Mouse (Mus musculus) monocyte, adult 2 months (primary cell): Measurements from ENCODE around the gene Tcirg1.

Experiments
- DNase-seq, 2 experiments: peaks; one replicate each; pipeline ENCODE4 v3.0.0; 2022; ENCODE audit warnings: low spot score in 2 of 2, low read depth in 1 of 2

Gene Tcirg1

DNA sequence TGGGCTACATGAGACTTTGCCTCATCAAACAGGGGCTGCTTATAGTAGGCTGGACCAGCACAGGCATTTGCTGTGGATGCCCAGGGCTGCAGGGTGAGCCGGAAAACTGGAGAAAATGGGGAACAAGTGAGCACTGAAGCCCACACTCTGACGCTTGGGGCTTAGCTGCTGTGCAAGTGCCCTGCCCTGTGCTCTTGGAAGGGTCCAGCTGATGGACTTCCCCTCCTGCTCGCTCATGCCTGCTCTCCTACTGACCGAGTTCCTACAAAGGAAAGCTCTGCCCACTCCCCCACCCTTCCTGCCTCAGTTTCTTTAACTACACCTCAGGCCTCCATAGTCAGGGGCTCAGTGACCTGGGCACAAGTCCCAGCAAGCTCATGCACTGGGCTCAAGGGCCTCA is 21.1 kb upstream of the Tcirg1 start:
- no peak for DNase-seq

DNA sequence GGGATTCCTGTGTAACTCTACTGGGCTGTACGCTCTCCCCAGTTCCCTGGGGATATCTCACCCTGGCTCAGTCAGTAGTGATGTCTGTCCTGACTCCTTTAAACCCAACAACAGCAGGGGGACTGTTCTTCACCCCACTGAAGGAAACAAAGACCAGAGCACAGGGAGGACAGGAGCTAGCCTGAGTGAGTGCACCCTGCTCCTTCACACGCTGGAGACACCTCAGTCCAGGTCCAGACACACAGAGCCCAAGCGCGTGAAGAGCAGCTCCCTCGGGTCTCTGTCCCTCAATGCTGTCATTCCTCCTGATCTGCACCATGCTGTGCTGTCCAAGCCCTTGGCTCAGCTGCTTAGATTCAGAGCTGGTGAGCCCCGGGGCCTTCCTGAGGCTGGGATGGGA is 19.8 kb upstream of the Tcirg1 start:
- no peak for DNase-seq

DNA sequence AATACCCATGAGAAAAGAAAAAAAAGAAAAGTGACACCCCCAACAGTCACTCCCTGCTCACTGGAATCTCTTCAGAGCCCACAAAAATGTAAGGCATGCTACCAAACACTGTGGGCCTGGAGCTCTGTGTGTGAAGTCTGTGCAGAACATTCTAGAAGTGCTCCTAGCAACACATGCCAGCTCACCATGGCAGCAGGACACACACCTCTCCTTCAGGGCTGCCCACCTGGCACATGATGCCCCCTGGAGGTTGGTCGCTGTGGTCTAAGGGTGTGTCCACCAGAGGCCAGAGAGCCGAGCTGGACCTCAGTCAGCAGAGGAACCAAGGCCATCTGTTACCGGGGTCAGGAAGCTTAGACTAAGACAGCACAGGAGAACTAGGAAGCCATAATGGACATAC is 19.3 kb upstream of the Tcirg1 start:
- no peak for DNase-seq

DNA sequence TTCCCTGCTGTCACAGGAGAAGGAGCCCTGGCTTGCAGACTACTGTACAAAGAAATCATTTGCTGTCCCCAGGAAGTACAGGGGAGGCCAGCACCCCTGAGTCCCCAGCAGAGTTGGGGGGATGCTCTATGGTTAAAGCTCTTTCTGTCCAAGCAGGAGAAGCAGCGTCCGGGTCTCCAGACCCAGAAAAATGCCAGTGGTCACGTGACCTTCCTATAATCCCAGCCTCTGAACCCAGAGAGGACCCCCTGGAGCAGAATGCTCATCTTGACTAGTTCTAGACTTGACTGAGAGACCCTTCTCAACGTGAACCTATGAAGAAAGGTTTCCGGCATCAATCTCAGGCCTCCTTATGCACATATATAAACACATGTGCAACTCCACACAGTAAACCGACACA is 18.9 kb upstream of the Tcirg1 start:
- DNase-seq = no peak

DNA sequence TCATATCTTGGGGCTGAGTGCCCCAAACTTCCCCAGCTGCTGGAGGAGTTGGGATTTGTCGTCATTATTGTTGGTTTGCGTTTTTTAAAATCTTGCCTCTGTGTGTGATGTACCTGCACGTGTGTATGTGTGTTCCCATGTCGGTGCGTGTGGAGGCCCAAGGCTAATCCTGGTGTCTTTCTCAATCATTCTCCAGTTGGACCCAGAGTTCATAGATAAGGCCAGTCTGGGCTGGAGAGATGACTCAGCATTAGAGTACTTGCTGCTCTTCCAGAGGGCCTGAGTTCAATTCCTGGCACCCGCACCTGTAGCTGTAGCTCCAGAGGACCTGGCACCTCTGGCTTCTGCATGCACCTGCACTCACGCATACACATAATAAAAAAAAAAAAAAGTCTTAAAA is 17.9 kb upstream of the Tcirg1 start:
- no peak for DNase-seq

DNA sequence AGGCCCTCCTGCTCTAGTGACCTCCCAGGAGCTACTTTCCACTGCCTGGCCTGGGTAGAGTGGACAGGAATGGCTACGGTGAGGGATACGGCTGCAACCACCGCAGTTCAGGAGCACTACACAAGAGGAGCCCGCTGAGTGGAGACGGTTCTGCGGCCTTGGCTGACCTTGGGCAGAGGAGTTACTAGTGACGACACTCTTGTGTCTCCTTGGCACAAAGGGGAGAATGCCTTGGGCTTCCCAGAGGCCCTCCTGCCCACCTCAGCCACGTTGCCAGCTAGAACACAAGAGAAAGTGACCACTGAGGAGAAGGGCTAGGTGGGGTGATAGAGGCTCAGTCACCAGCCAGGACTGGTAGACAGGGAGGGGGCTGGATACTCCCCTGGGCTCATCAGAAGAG is 17.3 kb upstream of the Tcirg1 start:
- no peak for DNase-seq

DNA sequence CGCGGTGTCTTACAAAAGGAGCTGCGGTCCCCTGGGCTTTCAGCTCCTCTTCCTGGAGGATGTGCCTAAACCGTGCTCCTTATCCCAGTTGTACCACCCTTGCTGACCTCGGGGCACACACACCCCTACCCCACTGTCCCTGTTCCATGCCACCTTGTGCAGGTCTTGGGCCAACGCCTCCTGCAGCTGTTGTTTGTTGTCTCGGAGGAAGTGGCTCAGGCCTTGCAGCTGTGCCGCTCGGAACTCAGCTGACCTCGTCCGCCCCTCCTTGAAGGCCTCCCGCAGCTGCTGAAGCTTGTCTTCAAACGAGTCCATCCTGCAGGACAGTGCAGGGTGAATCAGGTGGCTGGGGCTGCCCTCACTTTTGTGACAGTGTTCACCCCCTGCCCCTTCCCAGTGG is 16.7 kb upstream of the Tcirg1 start:
- no peak for DNase-seq

DNA sequence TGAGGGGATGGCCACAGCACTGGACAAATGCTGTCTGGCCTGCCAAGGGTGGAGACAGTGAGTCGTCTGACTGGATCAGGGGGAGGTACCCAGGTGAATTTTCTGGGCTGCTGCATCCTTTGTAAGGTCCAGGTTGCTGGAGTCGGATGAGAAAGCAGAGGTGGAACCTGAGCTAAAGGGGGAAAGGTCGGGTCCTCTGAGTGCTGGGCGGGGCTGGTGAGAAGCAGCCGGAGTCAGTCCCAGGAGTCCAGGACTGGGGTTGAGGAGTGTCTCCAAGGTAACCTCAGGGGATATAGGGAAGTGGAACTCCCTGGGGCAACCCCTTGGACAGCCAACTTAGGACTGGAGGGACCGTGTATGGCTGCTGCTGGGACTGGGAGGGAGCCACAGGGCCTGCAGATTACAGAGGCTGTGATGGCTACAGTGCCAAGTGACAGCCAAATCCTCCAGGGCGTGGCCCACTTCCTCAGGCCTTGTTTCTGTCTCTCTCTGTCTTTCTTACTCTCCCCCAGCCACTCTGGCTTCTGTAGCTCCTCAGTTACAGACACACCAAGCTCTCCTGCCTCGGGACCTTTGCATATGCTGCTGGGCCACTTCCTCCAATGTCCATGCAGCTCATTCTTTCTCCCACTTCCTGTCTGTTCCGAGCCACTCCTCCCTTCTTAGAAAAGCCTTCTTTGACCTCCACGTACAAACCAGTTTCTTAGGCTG is 15.9 kb upstream of the Tcirg1 start:
- no peak for DNase-seq

DNA sequence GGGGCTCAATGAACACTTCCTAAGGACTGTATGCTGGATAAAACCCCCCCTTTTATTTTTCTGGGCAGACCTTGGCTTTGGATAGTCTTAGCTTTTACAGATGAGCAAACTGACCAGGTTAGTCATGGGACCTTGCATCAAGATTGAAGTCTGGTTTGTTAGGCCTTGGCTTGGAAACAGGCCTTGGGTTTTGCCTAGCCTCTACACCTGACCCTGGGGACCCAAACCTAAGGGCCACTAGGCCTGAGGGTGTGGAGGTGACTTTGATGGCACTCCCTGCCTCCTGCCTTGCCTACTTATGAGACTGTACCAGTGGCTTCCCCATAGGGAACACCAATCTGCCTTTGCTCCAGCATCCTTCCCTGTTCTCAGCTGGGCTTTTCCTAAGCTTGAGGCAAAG is 13.0 kb upstream of the Tcirg1 start:
- DNase-seq = no peak

DNA sequence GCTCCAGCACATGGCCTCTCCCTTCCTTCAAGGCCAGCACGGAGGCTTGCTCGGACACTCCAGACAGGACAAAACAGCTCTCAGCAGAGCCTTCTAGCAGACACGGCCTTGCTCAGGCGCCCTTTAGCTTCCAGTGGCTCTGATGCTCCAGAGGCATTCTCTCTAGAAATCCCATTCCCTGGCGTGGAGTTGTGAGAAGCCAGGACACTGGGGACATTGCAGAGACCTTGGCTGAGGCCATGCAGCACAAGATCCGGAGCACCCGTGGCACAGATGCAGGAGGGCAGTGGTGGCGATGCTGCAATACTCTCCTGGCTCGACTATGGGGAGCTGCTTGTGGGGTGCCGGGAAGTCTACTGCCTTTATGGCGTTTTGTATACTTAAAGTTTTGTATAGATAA is 9.8 kb upstream of the Tcirg1 start:
- no peak for DNase-seq

DNA sequence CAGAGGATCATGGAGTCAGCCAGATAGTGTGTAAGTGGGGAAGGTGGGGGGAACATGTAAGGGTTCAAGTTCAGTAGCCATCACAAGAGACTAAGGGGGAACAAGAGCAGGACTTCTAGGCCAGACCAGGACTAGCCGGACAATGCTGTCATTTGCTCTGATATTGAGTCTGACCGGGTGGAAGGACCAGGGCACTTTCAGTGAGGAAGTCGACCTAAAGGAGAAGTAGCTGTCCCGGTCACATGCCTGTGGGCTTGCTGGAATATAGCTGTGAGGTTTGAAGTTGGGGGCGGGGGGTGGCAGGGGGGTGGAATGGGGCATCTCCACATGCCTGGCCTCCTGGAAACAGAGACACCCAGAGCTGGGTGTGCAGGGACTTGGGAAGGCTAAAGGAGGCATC is 7.6 kb upstream of the Tcirg1 start:
- peak in 1 of 2 experiments; percentile 45 for DNase-seq

DNA sequence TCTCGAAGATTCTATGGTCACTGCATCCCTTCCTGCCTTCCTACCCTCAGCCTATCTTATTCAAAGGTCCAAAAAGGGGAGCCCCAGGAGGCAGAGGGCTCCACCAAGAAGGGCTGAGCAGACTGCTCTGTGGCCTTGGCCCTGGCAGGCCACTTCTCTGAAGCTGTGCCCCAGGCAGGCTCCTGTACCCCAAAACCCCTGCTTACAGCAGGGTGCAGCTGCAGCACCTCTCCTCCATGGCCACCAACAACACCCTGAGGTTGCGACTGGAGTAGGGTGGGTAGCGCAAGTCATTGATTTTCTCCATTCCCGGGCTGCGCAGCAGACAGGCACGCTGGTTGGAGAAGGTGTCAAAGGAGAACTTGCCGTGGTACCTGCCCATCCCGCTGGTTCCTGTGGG is 6.8 kb upstream of the Tcirg1 start:
- DNase-seq = no peak

DNA sequence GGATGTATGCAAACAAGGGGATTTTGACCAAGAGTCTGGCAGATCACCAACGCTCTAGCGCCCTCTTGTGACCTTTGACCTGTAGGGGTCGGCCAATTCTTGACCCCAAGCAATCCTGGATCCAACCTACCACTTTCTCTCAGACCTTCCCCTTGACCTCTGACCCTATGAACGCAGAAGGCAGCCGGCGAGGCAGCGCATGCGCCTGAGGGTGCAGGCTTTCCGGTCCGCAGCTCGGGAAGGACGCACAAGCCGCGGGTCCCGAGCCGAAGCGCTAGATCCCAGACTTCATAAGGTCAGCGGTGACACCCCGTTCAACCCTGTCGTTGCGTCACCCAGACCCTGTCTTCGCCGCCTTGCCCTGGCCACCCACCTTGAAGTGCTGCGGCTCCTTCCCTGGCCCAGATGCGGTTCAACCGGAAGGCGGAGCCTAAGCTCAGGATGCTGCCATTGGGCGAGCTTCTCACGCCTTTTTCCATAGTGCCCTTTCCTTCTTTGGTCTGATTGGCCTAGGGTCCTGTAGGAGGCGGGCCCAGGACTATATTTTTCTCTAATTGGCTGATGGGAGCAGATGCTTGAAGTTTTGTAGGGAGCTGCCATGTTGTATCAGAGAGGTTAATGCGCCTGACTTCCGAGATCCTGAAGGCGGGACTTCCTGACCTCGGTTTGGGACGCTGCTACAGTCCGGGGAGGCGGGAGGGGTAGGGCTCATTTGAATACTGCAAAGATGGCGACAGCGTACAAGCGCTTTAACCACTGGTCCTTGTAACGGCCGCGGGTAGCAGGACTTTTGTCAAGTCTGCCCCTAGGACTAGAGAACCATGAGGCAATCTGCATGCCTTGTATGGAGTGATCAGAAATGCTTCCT is 5.6 kb upstream of the Tcirg1 start, which contains the start of gene Ndufs8:
Gene Ndufs8, minus strand, starts transcription at position 438 of the 868 bp plus-strand sequence.
- DNase-seq = peak; percentile 88 to 92

DNA sequence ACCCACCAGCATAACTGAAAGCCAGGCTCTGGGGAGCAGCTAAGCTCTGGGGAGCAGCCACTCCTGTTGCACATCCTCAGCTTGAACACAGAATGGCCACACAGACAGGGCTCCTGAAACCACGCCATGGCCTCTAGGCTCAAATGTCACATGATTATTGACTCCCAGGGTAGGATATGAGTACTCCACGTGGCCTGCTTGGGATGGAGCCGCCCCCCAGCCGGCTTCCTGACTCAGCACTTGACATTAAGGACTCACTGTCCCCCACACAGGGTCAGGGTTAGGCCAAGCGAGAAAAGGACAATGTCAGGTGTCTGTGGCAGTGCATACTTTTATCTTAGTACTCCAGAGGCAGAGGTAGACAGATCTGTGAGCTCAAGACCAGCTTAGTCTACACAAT is 3.3 kb upstream of the Tcirg1 start:
- no peak for DNase-seq

DNA sequence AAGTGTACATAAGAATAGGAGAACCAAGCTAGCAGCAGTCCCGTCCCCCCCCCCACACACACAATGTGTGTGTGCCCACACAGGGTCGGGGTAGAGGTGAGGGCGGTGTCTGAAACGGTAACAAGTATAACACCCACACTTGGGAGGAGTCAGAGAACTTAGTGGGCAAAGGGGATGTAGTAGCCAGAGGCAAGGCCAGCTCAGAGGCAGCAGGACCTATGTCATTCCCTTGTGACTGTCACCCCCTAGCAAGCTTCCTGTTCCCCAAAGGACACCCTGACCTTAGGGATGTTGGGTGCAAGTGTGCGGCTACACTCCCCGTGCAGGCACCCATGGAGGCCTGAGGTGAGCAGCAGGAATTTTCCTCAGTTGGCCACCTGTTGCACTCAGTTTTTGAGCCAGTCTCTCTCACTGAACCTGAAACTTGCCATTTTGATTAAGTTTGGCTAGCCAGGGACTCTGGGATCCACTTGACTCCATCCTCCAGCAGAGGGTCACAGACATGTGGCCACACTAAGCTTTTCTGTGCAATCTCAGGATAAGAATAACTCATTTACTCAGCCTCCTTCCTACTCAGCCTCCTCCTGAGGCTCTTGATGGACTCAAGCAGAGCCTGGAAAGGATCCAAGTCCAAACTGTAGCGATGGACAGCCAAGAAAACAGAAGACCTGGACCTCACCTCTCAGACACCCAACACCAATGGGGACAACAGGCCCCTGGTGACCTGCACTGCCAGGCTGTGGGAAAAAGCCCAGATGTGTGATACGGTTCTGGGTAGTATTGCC is 1.1 kb upstream of the Tcirg1 start:
- peak in 1 of 2 experiments; percentile 37 for DNase-seq

DNA sequence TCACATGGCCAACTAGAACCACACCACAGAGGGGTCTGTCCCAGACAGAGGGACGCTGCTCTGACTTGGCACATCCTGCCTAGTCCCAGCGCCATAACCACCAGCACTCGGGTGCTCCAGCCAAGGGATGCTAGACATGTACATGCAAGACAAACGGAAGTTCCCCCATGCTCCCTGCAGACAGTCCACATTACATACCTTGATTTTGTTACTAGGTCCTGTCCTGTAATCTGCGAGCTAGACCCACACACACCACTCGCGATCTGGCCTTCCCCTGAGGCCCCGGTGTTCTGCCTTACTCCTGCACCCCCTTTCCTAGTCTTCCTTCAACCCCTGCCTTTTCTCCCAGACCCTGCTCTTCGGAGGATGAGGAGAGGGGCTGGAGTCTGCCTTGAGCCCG is 607 bp downstream of the Tcirg1 start:
- no peak for DNase-seq

DNA sequence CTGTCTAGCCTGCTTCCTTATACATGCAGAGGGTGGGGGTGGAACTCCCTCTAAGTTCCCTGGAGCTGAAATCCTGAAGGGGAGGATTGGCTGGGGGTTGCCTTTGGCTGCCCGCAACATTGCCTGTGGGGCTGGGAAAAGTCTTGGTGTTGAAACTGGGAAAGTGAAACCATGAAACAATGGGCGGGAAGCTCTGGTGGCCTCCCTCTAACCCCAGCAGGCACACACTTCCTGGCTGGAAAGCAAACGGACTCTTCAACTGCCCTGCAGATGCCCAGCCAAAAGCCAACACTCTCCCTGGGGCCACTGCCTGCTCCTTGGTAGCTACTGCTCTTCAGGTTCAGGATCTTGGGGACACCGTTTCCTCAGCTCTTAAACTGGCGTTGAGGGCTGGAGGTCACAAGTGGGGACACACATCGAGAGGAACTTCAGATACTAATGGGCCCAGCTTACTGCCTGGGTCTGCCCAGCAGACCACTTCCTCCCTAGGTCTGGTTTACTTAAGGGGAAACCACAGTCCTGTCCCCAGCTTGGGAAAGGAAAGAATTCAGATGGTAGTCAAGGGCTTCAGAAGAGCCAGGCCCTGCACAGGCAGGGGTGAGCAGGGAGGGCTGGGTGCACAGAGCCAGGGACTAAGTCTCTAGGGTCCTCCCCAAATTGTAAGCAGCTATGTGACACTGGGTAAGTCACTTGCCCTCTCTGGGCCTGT is 1.5 kb downstream of the Tcirg1 start:
- peak in 1 of 2 experiments; percentile 57 for DNase-seq

DNA sequence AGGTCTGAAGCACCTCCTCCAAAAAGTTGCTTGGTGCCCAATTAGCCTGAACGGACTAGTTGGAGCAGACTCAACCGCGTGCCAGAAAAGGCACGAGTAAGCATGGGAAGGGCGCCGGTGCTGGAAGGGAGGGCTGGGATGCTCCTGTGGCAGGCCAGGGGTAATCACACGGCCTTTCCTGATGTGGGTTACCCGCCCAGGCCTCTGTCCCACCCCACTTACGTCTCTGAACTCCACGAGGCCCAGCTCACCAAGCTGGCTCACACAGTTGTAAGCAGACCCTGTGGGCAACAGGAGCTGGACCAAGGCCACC is 2.6 kb downstream of the Tcirg1 start:
- no peak for DNase-seq

DNA sequence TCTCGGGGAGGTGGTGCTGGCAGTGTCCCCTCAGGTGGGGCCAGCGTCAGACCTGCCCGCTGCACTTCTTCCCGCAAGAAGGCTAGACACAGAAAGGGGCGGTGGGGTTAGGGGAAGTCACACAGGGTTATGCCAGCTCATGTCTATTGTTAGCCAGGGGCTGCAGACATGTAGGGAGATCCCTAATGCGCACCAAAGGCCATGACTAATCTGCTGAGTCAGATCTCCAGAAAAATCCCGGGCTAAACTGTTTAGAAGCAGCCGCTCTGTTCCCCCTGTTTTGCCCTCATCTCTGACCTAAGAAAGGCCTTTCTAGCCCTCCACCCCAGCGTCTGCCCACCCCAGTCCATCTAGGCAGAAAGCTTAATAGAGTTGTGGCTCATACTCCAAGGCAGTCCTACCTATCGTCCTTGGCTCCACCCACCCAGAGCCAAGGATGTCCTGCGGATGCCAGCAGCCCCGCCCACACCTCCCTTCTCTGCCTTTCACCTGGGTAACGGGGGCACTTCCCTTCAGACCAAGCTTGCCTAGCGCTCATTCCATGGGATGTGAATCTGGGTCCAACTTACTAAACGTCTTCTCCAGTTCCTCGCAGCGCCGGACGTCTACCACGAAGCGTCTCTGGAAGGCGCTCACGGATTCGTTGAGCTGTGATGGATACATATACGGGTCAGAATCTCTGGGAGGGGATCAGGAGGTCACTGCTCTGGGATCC is 3.1 kb downstream of the Tcirg1 start:
- DNase-seq = no peak

DNA sequence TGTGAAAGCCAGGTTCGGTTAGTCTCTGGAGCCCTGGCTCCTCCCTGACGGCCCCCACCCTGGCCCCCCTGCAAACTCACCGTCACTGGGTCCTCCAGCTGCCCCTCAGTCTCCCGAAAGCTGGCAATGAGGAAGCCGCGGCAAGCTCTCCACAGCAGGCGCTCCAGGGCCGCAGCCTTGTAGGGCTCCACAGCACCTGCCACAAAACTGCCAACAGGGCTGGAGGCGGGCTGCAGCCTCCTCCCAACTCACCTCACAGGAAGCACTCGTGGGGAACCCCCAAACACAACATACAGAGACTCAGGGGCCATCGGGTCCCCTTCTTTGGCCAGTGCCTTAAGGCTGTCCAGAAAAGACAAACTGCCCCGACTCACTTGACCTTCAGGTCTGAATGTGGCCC is 4.0 kb downstream of the Tcirg1 start:
- no peak for DNase-seq

DNA sequence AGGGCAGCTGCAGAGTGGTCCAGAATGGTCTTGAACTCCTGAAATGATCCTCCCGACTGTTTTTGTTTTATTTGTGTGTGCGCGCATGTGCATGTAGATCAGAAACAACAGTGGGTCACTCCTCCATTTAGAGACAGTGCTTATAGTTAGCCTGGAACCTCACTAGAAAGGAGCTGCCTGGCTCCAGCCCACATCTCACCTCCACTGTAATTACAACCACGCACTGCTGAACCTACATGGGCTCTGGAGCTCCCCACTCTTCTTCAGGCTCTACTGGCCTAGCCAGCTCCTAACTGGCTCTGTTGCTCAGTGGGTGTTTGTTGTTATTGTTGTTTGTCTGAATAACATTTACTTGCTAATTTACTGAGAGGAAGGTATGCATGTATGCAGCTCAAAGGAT is 7.3 kb downstream of the Tcirg1 start:
- no peak for DNase-seq
